Mouse (Mus musculus) spleen, postnatal 36 days (tissue): Measurements from ENCODE around the gene Psd4.
A peak's percentile ranks its signal among the peaks of the same experiment; 100 is the strongest.

ENCODE experiments used
- DNase-seq, 2 experiments: peaks; one replicate each; pipeline ENCODE4 v3.0.0; 2022; ENCODE audit warnings: low spot score in 2 of 2, mixed read lengths in 1 of 2

Psd4 gene

GRCm38 (mm10) chr2:24386158-24386963, 19.0 kb downstream of the Psd4 start:
- DNase-seq = peak; percentile 87 to 88

DNA sequence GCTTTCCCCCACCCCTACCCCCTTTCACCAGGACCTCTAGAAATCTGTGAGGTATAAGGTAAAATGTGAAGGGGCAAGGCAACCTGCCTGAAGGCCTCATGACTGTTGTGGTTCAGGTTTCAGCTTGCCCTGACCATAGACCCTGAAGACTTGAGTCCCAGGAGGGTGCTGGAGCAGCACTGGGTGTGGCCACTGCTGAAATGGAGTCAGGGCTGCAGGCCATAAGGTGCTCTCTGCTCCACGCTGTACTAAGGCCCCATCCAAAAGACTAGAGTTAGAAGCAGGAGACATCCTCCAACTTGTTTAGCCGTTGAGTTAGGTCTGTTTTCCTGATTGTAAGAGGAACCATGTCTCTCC, 19.6 kb downstream of the Psd4 start:
- DNase-seq = peak; percentile 57 to 63

DNA sequence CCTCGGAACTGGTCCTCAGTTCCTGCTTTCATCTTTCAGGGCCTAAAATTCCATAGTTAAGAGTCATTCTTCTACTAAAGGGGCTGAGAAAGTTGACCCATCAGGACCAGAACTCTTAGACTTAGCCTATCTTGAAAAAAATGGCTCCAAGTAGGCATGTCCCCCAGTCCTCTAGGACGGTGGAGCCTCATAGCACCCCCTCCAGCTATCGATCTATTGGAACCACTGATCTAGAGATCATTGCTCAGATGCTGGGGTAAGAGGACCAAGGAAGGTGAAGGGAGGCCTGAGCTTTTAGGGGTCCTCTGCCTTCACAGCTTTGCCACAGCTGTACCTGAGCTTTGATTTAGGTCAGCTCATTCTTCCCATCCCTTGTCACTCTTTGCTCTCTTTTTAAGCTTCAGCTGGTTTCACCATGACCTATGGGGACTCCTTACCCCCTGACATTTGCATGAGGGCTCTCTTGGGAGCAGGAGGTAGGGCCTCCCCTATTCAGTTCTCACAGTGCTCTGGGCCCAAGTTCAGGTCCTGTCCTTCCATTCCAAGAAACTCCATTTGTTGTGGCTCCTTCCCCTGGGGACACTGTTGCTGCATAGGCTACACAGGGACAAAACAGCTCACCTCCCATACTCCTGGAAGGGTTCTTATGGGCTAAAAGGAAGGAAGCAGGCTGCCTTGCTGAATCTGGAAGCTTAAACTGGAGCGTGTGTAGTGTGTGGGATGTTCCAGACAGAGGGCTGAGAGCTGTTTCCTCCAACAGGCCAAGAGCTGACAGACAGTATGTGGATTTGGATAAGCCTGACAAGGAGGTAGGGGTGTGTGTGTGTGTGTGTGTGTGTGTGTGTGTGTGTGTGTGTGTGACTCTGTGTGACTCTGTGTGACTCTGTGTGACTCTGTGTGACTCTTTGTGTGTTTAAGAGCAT, 20.2 kb downstream of the Psd4 start:
- DNase-seq = peak; percentile 70 to 74

GRCm38 (mm10) chr2:24393251-24393650, 25.9 kb downstream of the Psd4 start:
- no peak for DNase-seq

DNA sequence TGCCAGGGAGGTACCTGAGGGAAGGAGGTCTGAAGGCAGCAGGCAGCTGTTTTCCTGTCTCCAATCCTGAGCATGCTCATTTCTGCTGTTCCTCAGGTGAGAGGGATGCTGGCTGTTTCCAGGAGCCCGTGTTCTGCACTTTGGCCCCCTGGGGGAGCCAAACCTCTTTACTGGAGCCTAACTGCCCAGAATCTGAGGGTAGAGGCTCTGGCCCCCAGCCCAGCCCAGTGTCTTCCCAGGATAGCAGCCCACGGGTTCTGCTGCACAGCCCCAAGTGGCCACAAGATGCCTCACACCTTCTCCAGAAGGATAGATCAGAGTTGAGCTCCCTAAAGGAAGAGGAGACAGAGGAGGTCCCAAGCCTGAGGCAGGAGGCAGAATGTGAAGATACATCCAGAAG, 29.7 kb downstream of the Psd4 start:
- no peak for DNase-seq

- no peak for DNase-seq
Measured at GRCm38 (mm10) chr2:24400711-24401110, 33.3 kb downstream of the Psd4 start.

- peak; percentile 56 to 59 for DNase-seq
Measured at GRCm38 (mm10) chr2:24405345-24406012, 38.1 kb downstream of the Psd4 start.

- DNase-seq = no peak
Measured at GRCm38 (mm10) chr2:24407701-24408485, 40.5 kb downstream of the Psd4 start.

DNA sequence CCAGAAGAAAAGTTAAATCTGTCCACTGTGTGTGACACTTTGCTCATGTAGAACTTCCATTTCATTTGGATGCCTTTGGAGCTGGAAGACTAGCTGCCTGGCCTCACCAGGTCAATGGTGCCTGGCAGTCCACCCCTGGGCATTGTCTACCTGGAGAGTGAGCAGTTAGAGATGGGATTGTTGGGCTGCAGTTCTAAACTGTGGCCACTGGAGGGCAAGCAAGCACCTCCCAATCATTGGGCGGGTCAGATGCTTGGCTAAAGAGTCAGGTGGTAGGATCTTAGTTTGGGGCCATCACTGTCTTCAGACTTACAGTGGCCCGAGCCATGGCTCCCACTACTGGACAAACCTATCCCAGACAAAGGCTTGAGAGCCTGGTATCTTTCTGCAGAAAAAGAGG, 41.8 kb downstream of the Psd4 start:
- peak; percentile 57 to 61 for DNase-seq

GRCm38 (mm10) chr2:24413172-24413571, 45.8 kb downstream of the Psd4 start:
- no peak for DNase-seq

GRCm38 (mm10) chr2:24413677-24414076, 46.3 kb downstream of the Psd4 start:
- no peak for DNase-seq

DNA sequence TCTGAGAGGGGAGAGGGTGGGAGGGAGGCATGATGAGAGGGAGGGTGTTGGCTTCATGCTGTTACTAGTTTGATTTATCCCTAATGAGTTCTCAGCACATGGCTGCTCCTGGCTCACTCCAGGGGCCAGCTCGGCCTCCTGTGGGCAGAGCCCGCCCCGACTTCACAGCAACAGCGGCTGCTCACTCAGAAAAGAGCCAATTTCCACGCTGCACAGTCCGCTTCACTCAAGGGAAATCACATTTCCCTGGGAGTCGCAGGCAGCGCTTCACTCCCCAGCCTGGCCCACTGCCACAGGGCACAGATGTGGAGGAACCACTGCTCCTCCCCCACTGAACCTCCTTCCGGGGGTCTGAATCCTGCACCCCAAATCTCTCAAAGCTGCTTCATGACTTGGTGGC, 49.3 kb downstream of the Psd4 start:
- no peak for DNase-seq

DNA sequence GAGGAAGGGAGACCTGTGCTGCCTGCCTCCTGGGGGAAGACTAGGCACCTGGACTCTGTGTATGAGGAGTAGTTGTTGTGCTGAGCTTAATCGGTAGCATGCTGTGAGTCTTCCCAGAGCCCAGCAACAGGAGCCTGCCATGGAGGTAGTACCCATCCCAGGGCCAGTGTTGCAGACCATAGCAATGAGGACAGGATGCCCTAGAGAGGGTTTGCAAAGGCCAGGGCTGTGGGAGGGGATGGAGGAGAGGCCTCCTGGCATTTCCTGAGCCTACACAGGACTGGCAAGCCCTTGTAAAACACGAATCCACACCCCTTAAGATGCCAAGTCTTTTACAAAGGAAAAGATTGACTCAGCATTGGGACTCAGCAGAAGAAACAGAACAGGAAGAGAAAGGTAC, 49.7 kb downstream of the Psd4 start:
- DNase-seq = no peak

DNA sequence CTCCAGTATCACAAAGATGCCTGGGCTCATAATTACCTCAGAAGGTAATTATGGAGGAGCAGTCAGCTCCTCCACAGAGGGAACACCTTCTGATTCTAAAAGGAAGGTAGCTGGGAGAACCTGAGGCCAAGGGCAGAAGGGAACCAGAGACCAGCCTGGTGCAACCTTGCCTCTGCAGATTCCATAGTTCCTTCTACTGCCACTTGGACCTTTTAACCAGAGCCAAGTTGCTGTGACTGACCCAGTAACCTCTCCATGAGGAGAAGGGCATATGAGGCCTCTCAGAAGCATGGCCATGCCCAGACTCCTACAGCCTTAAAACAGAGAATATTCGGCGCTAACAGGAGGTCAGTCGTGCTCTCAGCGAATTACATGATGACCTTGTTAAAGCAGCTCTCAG, 50.2 kb downstream of the Psd4 start:
- DNase-seq = no peak

GRCm38 (mm10) chr2:24421211-24421863, 54.0 kb downstream of the Psd4 start:
- DNase-seq = no peak

- DNase-seq = no peak
Measured at GRCm38 (mm10) chr2:24422815-24423214, 55.4 kb downstream of the Psd4 start.

GRCm38 (mm10) chr2:24425630-24426029, 58.2 kb downstream of the Psd4 start:
- no peak for DNase-seq

GRCm38 (mm10) chr2:24427866-24428675, 60.7 kb downstream of the Psd4 start:
- no peak for DNase-seq

DNA sequence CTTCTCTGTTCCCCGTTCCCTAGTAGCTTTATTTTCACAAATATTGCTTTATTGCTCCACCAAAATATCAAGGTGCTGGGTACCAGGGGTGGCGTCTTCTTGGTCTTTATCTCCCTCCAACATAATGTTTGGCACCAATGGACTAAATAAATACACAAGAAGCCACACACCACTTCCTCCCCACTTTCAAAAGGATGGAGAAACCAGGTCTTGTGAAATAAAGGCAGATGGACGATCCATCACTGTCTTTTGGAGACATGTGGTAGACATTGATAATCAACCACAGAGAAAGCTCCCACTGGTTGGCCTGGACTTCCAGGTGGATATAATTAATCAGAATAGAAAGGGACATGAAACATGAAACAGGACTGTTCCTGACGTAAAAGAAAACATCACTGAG, 62.4 kb downstream of the Psd4 start:
- DNase-seq = no peak

DNA sequence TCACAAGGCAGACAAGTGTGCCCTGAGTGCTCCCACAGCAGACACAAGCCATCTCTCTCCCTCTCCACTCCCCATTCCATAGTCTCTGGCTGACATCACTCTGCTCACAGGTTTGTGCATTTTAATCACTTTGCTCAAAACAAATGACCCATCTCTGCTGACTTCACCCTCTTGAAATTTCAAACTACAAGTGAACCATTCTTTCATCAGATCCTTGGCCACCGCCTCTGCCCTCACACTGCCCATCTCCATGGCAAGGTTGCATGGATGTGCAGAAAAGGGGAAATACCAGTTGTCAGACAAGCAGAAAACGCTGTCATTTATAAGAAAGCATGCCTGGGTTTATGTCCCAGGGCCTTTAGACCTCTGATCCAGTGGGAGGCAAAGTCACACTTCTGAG, 67.3 kb downstream of the Psd4 start:
- no peak for DNase-seq
